ENCODE assay signal across 16 mouse cellular contexts in genomic region chr1:91350841-91351240, GRCm38 (mm10). TPM values are rescaled to one million over a fixed set of nuclear protein-coding genes. Genes with fewer than 3 reads are reported as not detected.
DNase-seq lines count a peak whose midpoint lies in the region; ATAC-seq lines count a peak whose summit lies in the region.
"Had no signal": no experiment of that assay in that cellular context is flagged by ENCODE, and none has a peak within 500 bp of the region (broad histone marks: within the 10 kb centered on the region; RNA-seq: fewer than 3 reads in every experiment).

TSS of gene Klhl30 (plus strand) at chr1:91351016.

- no peaks in the 10 kb centered on the region for H3K9me3 ChIP-seq in liver, embryonic 13.5 days (replicated peaks)
- no peaks in the 10 kb centered on the region for H3K9me3 ChIP-seq in liver, embryonic 12.5 days (replicated peaks)
- H3K9me3 ChIP-seq in hindbrain, embryonic 10.5 days, result no peaks in the 10 kb centered on the region
- H3K9me3 ChIP-seq: embryonic facial prominence, embryonic 13.5 days; midbrain, embryonic 10.5 days had no signal

- H3K27me3 ChIP-seq in liver, embryonic 13.5 days, result peaks cover 18% of the 10 kb centered on the region
- H3K27me3 ChIP-seq in liver, embryonic 12.5 days (replicated peaks), result peaks cover 41% of the 10 kb centered on the region
- H3K27me3 ChIP-seq in hindbrain, embryonic 10.5 days (ENCODE audit: insufficient read depth, poor library complexity, severe bottlenecking), result peaks cover 12% of the 10 kb centered on the region

- H3K27ac ChIP-seq in liver, embryonic 13.5 days, result no peak within 1 kb of the TSS
- H3K27ac ChIP-seq in liver, embryonic 12.5 days, result no peak within 1 kb of the TSS
- no peak within 1 kb of the TSS for H3K27ac ChIP-seq in hindbrain, embryonic 10.5 days
- H3K27ac ChIP-seq: embryonic facial prominence, embryonic 13.5 days; liver, embryonic 14.5 days; midbrain, embryonic 10.5 days had no signal

- H3K36me3 ChIP-seq in liver, embryonic 13.5 days, result no peaks in the 10 kb centered on the region
- H3K36me3 ChIP-seq in liver, embryonic 12.5 days, result no peaks in the 10 kb centered on the region
- H3K36me3 ChIP-seq in hindbrain, embryonic 10.5 days, result no peaks in the 10 kb centered on the region
- H3K36me3 ChIP-seq: embryonic facial prominence, embryonic 13.5 days; midbrain, embryonic 10.5 days had no signal

- intact Hi-C loops in heart, postnatal 14 days (cut with DNase I), result no loop called here

- H3K4me2 ChIP-seq in liver, embryonic 13.5 days, result no peak within 1 kb of the TSS
- H3K4me2 ChIP-seq in liver, embryonic 12.5 days, result no peak within 1 kb of the TSS
- H3K4me2 ChIP-seq: embryonic facial prominence, embryonic 13.5 days had no signal

- WGBS in liver, embryonic 13.5 days (ENCODE audit: insufficient replicate concordance), result 43% methylated on average over 4 of the region's 4 CpGs
- 42% methylated on average over 4 of the region's 4 CpGs for WGBS in liver, embryonic 12.5 days (ENCODE audit: insufficient replicate concordance)
- 56% methylated on average over 4 of the region's 4 CpGs for WGBS in hindbrain, embryonic 10.5 days

- 0 out of 2 replicates have a peak, but pooled peaks have one; percentile 23 for ATAC-seq in liver, embryonic 13.5 days (ENCODE audit: low read depth)
- ATAC-seq in liver, embryonic 12.5 days, result no peak

- DNase-seq in liver, embryonic 13.5 days, result no peak
- DNase-seq in heart, adult 9 months (ENCODE audit: low spot score in 2 of 2), result peak; percentile 29 to 50
- DNase-seq in heart, postnatal 14 days, result peak in 1 of 2 experiments; percentile 44
- no peak for DNase-seq in layer of hippocampus, adult 11-12 months (ENCODE audit: low spot score)
- no peak for DNase-seq in adrenal gland, adult 2 months
- DNase-seq in ovary, postnatal 14 days (ENCODE audit: low spot score), result no peak
- no peak for DNase-seq in hindbrain, embryonic 10.5 days (ENCODE audit: low spot score)
- DNase-seq: adrenal gland, postnatal 14 days; cerebellum, postnatal 36 days; lung, postnatal 14 days; right cerebral cortex, postnatal 4 days had no signal

- H3K4me1 ChIP-seq in liver, embryonic 13.5 days (replicated peaks), result no peaks in the 10 kb centered on the region
- no peaks in the 10 kb centered on the region for H3K4me1 ChIP-seq in liver, embryonic 12.5 days
- H3K4me1 ChIP-seq in hindbrain, embryonic 10.5 days (replicated peaks), result peaks cover 11% of the 10 kb centered on the region; the same call in 1 of the 2 replicates
- H3K4me1 ChIP-seq: embryonic facial prominence, embryonic 13.5 days had no signal

- no peak within 1 kb of the TSS for H3K4me3 ChIP-seq in liver, embryonic 13.5 days (replicated peaks)
- H3K4me3 ChIP-seq in liver, embryonic 12.5 days, result no peak within 1 kb of the TSS
- no peak within 1 kb of the TSS for H3K4me3 ChIP-seq in hindbrain, embryonic 10.5 days
- H3K4me3 ChIP-seq: embryonic facial prominence, embryonic 13.5 days; midbrain, embryonic 10.5 days had no signal

- H3K9ac ChIP-seq in liver, embryonic 13.5 days, result no peak within 1 kb of the TSS
- H3K9ac ChIP-seq in liver, embryonic 12.5 days, result no peak within 1 kb of the TSS
- H3K9ac ChIP-seq: embryonic facial prominence, embryonic 13.5 days; liver, embryonic 14.5 days had no signal

RNA-seq across cellular contexts. Expression of gene Klhl30, which starts in this region (rescaled TPM):
- 0.10 TPM in 2 replicates for polyA plus RNA-seq in liver, embryonic 13.5 days (2015; fragmentation: Nextera tagmentation; extraction: Ambion mirVana)
- polyA plus RNA-seq in liver, embryonic 12.5 days (2016; fragmentation: Nextera tagmentation; extraction: Ambion mirVana), result 0.11 TPM in 1 of 2 replicates, not detected in the other
- 10 to 100 TPM; 43.9 to 47.6 TPM for total RNA-seq in heart, postnatal 14 days (2021)
- 1 to 10 TPM; 1.0 to 2.1 TPM for total RNA-seq in adrenal gland, adult 2 months (2021)
- 3.1 and 3.3 TPM in 2 replicates for polyA plus RNA-seq in adrenal gland, adult 2 months (2012; rRNA removed)
- polyA plus RNA-seq in hindbrain, embryonic 10.5 days (2016; fragmentation: Nextera tagmentation; extraction: Ambion mirVana), result 0.35 and 0.47 TPM in 2 replicates
- polyA plus RNA-seq: forebrain, embryonic 11.5 days had no signal

Comparison
In these comparisons a context has a peak if more than half of its experiments do, and no peak if none do; other contexts are left out.
1. RNA of gene Klhl30 (total RNA-seq): 43.9 to 47.6 TPM in heart, postnatal 14 days; 1.0 to 2.1 TPM in adrenal gland, adult 2 months; every median in the first group is over 10 times any median in the second.
2. Peak in ATAC-seq in liver, embryonic 13.5 days; RNA of the gene not detected or under 1 TPM.
3. DNase-seq: peak in heart, adult 9 months (2 of 2); none in liver, embryonic 13.5 days (single experiment), layer of hippocampus, adult 11-12 months (single experiment), adrenal gland, adult 2 months (single experiment), ovary, postnatal 14 days (single experiment) and hindbrain, embryonic 10.5 days (single experiment).